Mouse (Mus musculus) kidney, postnatal 0 days (tissue): ENCODE data around the gene Ccl6. TPM values are rescaled to one million over a fixed set of nuclear protein-coding genes. Genes with fewer than 3 reads are reported as not detected.

Source experiments
- ATAC-seq: fragments of 200-750 bp; cut with Nextera tagmentation; replicated peaks from 2 replicates; pipeline ENCODE4 v1.8.0; 2017; ENCODE audit warnings: low read depth, moderate number of reproducible peaks, moderate TSS enrichment, moderate library complexity; ENCODE audit not compliant: low FRiP score
- DNase-seq: peaks from one replicate; pipeline ENCODE4 v3.0.0-alpha.2; 2016; ENCODE audit warnings: low spot score
- H3K27ac ChIP-seq: fragments of 300-500 bp; sonication (generic); 2 replicates; pipeline ENCODE4 v1.5.1; 2014; ENCODE audit warnings: mild to moderate bottlenecking
- H3K27me3 ChIP-seq: fragments of 300-500 bp; sonication (generic); 2 replicates; pipeline ENCODE4 v1.6.1; 2014; ENCODE audit warnings: low read length, mixed read lengths; ENCODE audit not compliant: insufficient read depth
- H3K36me3 ChIP-seq: fragments of 300-500 bp; sonication (generic); 2 replicates; pipeline ENCODE4 v1.6.1; 2014; ENCODE audit warnings: low read length, mixed read lengths; ENCODE audit not compliant: insufficient read depth
- H3K4me1 ChIP-seq: fragments of 300-500 bp; sonication (generic); replicated peaks from 2 replicates; pipeline ENCODE4 v1.6.1; 2014; ENCODE audit warnings: antibody characterized with exemption, low read length, mixed read lengths; ENCODE audit not compliant: insufficient read depth
- H3K4me2 ChIP-seq: fragments of 300-500 bp; sonication (generic); 2 replicates; pipeline ENCODE4 v1.6.1; 2014; ENCODE audit warnings: mild to moderate bottlenecking, low read length, moderate library complexity, mixed read lengths
- H3K4me3 ChIP-seq: fragments of 300-500 bp; sonication (generic); replicated peaks from 2 replicates; pipeline ENCODE4 v1.5.1; 2014; ENCODE audit warnings: low read depth, low read length
- H3K9ac ChIP-seq: fragments of 300-500 bp; sonication (generic); 2 replicates; pipeline ENCODE4 v1.6.1; 2014; ENCODE audit warnings: low read depth, low read length
- H3K9me3 ChIP-seq: fragments of 300-500 bp; sonication (generic); replicated peaks from 2 replicates; pipeline ENCODE4 v1.6.1; 2016; ENCODE audit warnings: low read length, inconsistent platforms, mixed read lengths
- CTCF ChIP-seq: IDR thresholded peaks from 2 replicates; pipeline ENCODE4 v1.5.1; 2016; ENCODE audit warnings: antibody characterized with exemption, low read depth, mild to moderate bottlenecking, moderate library complexity
- WGBS: fragments of 180-500 bp; shearing (Covaris S2); extraction: QIAGEN DNeasy Blood & Tissue Kit; methylation state at CpG from one replicate; pipeline ENCODE4 v1.1.7; 2014; 5-methylcytosine and 5-hydroxymethylcytosine counted together
- polyA plus RNA-seq: library from polyadenylated mRNA; unstranded; fragments of >200 nt; fragmentation: Nextera tagmentation; extraction: Ambion mirVana; gene quantifications from 2 replicates; pipeline ENCODE4 v1.2.1, GENCODE M21; 2015

The Ccl6 gene
- polyA plus RNA-seq, 1 experiment from 2014 or later = 12.0 TPM

- no peak overlapping the region for H3K4me2 ChIP-seq
- no peaks in the 10 kb centered on the region for H3K27me3 ChIP-seq
- no peaks in the 10 kb centered on the region for H3K36me3 ChIP-seq
- no peak for TF ChIP-seq CTCF
- no peaks in the 10 kb centered on the region for H3K4me1 ChIP-seq
- H3K9me3 ChIP-seq = no peaks in the 10 kb centered on the region
- no peak overlapping the region for H3K9ac ChIP-seq
- ATAC-seq = no peak
- WGBS = 41% methylated on average over 2 of the region's 2 CpGs
- no peak overlapping the region for H3K27ac ChIP-seq
- DNase-seq = no peak
- no peak overlapping the region for H3K4me3 ChIP-seq
These were observed 7.7 kb upstream of the Ccl6 start for GRCm38 (mm10) chr11:83600576-83600975.

- Histone ChIP-seq H3K4me3 (no peak overlapping the region), H3K4me1 (no peaks in the 10 kb centered on the region), H3K36me3 (no peaks in the 10 kb centered on the region), H3K4me2 (no peak overlapping the region), H3K9ac (no peak overlapping the region), H3K9me3 (no peaks in the 10 kb centered on the region), H3K27me3 (no peaks in the 10 kb centered on the region), H3K27ac (no peak overlapping the region)
- TF ChIP-seq CTCF = no peak
- ATAC-seq (no peak), DNase-seq (no peak)
- 81% methylated on average over 3 of the region's 3 CpGs for WGBS
These were observed 6.1 kb upstream of the Ccl6 start for GRCm38 (mm10) chr11:83598991-83599390.

DNA sequence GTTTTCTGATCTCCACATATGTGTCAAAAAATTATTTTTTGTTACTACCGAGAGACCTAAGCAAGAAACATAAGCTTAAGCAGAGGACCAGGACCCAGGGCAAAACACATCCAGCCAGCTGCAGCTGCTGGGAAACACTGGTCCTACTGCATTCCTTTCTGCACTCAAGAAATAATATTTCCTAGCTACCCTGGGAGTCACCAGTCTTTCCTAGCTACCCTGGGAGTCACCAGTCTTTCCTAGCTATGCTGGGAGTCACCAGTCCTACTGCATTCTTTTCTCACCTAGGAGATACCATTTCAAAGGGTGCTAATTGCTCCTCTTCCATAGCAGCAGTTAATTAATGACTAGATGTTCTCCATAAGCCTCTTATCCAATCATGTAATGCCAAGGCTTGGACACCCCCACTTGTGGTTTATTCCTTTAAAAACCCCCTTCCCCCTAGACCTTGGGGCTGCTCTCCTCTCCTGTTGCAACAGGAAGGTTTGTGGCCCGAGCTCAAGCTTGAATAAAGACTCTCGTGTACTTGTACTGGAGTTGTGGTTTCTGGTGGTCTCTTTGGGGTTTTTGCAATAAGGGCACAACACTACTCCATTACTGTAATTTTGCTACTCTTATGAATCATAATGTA is 5.4 kb upstream of the Ccl6 start:
- Histone ChIP-seq H3K4me1 (no peaks in the 10 kb centered on the region), H3K4me3 (no peak overlapping the region), H3K27ac (no peak overlapping the region), H3K4me2 (no peak overlapping the region), H3K9ac (no peak overlapping the region), H3K9me3 (no peaks in the 10 kb centered on the region), H3K27me3 (no peaks in the 10 kb centered on the region), H3K36me3 (no peaks in the 10 kb centered on the region)
- no peak for TF ChIP-seq CTCF
- DNase-seq = no peak
- ATAC-seq = no peak
- WGBS = 68% methylated on average over 3 of the region's 3 CpGs

- Histone ChIP-seq H3K27me3 (no peaks in the 10 kb centered on the region), H3K9ac (no peak overlapping the region), H3K36me3 (no peaks in the 10 kb centered on the region), H3K9me3 (no peaks in the 10 kb centered on the region), H3K4me2 (no peak overlapping the region), H3K4me1 (no peaks in the 10 kb centered on the region), H3K4me3 (no peak overlapping the region), H3K27ac (no peak overlapping the region)
- ATAC-seq (no peak), DNase-seq (no peak)
- WGBS = 93% methylated on average over 7 of the region's 7 CpGs
- TF ChIP-seq CTCF = no peak
These were observed 4.9 kb upstream of the Ccl6 start for GRCm38 (mm10) chr11:83597796-83598195.

DNA sequence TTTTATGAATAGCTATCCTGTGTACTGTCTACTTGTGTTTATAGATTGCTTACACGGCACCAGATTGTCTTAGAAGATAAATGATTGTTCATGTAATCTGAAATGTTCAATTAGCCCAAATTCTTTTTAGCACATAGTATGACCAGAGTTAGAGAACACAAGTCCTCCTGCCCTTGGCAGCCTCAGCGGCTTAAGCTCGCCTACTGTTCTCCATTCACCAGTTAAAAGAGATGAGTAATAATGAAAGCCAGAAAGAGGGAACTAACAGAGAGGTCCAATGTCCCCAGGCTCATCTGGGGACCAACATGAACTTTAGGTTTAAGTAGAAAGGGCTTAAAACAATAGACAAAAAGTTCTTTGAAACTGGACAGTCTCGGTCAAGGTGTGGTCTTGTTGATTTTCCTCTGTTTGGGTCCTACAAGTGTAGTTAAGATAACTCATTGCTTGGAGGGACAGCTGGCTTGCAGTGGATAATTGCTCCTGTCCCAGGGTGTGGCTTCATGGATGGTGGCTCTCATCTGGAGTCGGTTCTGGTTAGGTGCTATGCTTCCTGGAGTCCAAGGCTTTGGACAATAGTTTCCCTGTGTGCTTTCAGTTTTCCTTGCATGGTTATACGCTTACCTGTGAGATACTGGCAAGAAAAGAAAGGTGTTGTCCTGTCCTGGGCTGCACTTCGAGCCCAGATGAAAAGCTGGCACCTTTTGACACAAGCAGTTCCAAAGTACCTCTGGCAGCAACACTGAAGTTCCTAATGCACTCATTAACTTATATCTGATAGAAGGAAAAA is 3.0 kb upstream of the Ccl6 start:
- Histone ChIP-seq H3K4me1 (no peaks in the 10 kb centered on the region), H3K27me3 (no peaks in the 10 kb centered on the region), H3K4me2 (no peak overlapping the region), H3K4me3 (no peak overlapping the region), H3K27ac (no peak overlapping the region), H3K9ac (no peak overlapping the region), H3K36me3 (no peaks in the 10 kb centered on the region), H3K9me3 (no peaks in the 10 kb centered on the region)
- 70% methylated on average over 7 of the region's 7 CpGs for WGBS
- ATAC-seq (no peak), DNase-seq (no peak)
- no peak for TF ChIP-seq CTCF

DNA sequence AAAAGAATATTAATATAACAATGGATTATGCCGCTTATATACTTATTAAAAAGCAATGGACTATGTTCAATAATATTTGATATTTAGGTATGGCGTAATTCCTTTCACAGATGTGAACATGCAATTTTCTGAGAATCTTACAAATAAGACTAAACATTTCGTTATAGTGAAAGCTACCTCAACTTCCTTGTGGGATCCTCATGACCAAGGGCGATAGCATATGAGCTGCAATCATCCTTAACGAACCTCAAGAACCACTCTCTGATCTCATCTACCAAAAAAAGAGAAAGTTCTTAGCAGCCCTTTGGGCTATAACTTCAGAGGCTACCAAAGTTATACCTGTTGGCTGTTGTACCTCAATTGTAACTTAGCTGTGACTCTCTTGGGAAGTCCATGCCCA is 566 bp upstream of the Ccl6 start:
- TF ChIP-seq CTCF = no peak
- ATAC-seq (no peak), DNase-seq (no peak)
- Histone ChIP-seq H3K4me3 (no peak overlapping the region), H3K9ac (no peak overlapping the region), H3K27ac (no peak overlapping the region), H3K36me3 (no peaks in the 10 kb centered on the region), H3K27me3 (no peaks in the 10 kb centered on the region), H3K9me3 (no peaks in the 10 kb centered on the region), H3K4me1 (no peaks in the 10 kb centered on the region), H3K4me2 (no peak overlapping the region)
- whole genome bisulfite sequencing = 87% methylated on average over 5 of the region's 5 CpGs
